Mouse (Mus musculus): Measurements from ENCODE around the gene Gpr179. TPM values are rescaled to one million over a fixed set of nuclear protein-coding genes. Genes with fewer than 3 reads are reported as not detected.

Gene Gpr179
- polyA plus RNA-seq, 1 experiment from 2014 or later, result 0.09 TPM

DNA sequence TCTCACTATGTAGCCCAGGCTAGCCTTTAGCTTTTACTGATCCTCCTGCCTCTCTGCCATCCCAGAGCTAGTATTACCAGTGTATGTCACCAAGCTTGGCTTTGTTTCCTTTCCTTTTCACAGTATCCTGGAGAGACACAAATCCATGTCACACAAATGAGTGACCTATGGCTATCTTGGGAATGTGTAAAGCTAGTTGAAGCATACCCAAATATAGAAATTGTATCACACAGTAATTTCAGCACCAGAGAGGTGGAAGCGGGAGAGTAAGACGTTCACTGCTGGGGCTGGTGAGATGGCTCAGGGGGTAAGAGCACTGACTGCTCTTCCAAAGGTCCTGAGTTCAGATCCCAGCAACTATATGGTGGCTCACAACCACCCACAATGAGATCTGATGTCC lies 51.9 kb downstream of the Gpr179 start:
- 89% methylated on average over 2 of the region's 2 CpGs for WGBS

DNA sequence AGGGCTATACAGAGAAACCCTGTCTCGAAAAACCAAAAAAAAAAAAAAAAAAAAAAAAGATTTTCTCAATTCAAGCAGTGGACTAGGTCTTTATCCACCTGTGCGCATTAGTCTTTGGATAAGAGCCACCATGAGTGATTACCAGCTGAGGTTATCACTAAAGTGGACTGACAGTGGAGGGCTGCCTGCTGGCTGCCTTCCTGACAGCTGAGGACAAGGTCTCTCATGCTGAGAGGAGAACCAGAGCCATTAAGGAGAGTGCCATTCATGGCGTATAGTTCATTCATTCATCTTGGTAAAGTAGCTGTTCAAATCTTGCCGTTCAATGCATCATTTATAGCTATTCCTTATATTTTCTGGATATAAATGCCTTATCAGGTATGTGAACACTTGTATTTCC lies 55.3 kb downstream of the Gpr179 start:
- Histone ChIP-seq H3K4me3 (no peak overlapping the region), H3K27ac (no peak overlapping the region), H3K4me2 (replicated peaks) (no peak overlapping the region), H3K4me1 (no peaks in the 10 kb centered on the region), H3K27me3 (no peaks in the 10 kb centered on the region), H3K36me3 (no peaks in the 10 kb centered on the region), H3K9ac (no peak overlapping the region), H3K9me3 (no peaks in the 10 kb centered on the region)
- ATAC-seq (ENCODE audit: low FRiP score, low read depth), result no peak
- 89% methylated on average over 3 of the region's 4 CpGs for WGBS

More for the DNA sequence above, 51.9 kb downstream of the Gpr179 start:
- H3K27ac ChIP-seq, result no peak overlapping the region
- H3K36me3 ChIP-seq, result no peaks in the 10 kb centered on the region
- no peaks in the 10 kb centered on the region for H3K4me1 ChIP-seq
- H3K4me3 ChIP-seq, result no peak overlapping the region
- H3K9me3 ChIP-seq, result no peaks in the 10 kb centered on the region
- no peak overlapping the region for H3K9ac ChIP-seq
- ATAC-seq (ENCODE audit: low FRiP score, low read depth), result no peak
- H3K27me3 ChIP-seq, result no peaks in the 10 kb centered on the region
- no peak overlapping the region for H3K4me2 ChIP-seq (replicated peaks)

DNA sequence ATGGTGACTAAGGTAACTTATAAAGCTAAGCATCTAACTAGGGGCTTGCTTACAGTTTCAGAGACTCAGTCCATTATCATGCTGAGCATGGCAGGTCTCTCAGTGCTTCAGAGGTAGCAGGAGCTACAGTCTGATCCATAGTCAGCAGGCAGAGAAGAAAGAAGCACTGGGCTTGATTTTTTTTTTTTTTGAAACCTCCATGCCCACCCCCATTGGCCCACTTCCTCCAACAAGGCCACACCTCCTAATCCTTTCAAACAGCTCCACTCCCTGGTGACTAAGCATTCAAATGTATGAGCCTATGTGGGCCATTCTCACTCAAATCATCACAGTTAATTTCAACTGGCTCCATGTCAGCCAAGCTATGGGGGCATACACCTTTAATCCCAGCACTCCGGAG lies 59.1 kb downstream of the Gpr179 start:
- Histone ChIP-seq H3K4me2 (replicated peaks) (no peak overlapping the region), H3K9me3 (no peaks in the 10 kb centered on the region), H3K27me3 (no peaks in the 10 kb centered on the region), H3K4me3 (no peak overlapping the region), H3K4me1 (no peaks in the 10 kb centered on the region), H3K9ac (no peak overlapping the region), H3K27ac (no peak overlapping the region), H3K36me3 (no peaks in the 10 kb centered on the region)
- 93% methylated on average over 1 of the region's 1 CpGs for WGBS
- no peak for ATAC-seq (ENCODE audit: low FRiP score, low read depth)

DNA sequence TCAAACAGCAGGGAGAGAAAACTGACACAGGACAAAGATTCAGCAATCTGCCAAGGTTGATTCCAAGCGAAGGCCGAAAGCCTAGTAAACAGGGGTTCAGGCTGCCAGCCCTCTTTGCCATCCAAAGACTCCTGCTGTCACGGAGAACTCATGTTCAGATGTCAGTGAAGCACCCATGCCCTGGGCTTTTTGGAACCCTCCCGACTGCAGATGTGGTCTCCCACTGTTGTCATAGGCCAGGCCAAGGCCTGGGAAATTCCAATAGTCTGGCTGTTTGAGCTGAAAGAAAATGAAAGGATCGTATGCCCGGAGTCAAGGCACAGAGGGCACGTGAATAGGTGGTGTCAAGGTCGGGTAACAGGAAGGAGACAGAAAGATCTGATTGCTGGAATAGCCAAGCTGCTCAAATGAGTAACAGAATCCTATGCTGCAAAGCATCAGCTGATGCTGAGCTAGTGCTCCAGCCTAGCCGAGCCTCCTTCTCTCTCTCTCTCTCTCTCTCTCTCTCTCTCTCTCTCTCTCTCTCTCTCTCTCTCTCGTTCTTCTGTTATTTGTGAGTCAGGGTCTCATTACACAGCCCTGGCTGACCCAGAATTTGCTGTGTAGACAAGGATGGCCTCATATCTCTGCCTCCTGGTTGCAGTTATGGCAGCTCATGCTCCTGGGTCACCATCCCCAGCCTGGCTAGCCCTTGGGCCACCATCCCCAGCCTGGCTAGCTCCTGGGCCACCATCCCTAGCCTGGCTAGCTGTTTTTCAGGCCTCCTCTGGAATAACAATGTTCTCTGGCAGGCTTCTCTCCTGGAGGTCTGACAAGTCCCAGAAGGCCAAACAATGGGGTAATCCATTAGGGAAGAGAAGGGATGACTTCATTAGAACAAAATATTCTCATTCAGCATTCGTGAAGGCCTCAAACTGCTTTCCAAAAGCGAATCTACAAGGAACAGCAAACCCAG lies 62.3 kb downstream of the Gpr179 start:
- H3K9ac ChIP-seq, result no peak overlapping the region
- no peaks in the 10 kb centered on the region for H3K36me3 ChIP-seq
- WGBS, result 56% methylated on average over 12 of the region's 12 CpGs
- H3K9me3 ChIP-seq, result no peaks in the 10 kb centered on the region
- ATAC-seq (ENCODE audit: low FRiP score, low read depth), result no peak
- H3K27ac ChIP-seq, result no peak overlapping the region
- no peak overlapping the region for H3K4me2 ChIP-seq (replicated peaks)
- H3K4me3 ChIP-seq, result no peak overlapping the region
- no peaks in the 10 kb centered on the region for H3K27me3 ChIP-seq
- H3K4me1 ChIP-seq, result peaks cover 4% of the 10 kb centered on the region; the same call in 1 of the 2 replicates

DNA sequence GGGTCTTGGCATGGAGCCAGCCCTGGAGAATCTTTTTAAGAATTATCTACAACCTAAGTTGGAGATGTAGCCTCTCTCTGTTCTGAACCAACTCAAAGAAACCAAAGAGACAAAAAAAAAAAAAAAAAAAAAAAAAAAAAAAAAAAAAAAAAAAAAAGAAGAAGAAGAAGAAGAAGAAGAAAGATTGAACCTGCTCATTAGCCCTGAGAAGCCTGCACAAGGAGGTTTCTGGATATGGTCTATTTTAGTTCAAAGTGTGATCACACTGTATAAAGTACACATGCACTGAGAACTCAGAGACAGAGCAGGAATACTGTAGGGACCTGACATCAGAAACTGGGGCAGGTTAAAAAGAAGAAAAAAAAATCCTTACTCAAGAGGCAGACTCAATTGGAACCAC lies 64.2 kb downstream of the Gpr179 start:
- H3K4me3 ChIP-seq, result no peak overlapping the region
- H3K9me3 ChIP-seq, result no peaks in the 10 kb centered on the region
- no peaks in the 10 kb centered on the region for H3K36me3 ChIP-seq
- no peak overlapping the region for H3K9ac ChIP-seq
- peaks cover 4% of the 10 kb centered on the region; the same call in 1 of the 2 replicates for H3K4me1 ChIP-seq
- H3K27ac ChIP-seq, result no peak overlapping the region
- H3K27me3 ChIP-seq, result no peaks in the 10 kb centered on the region; the same call in 1 of the 2 replicates
- ATAC-seq (ENCODE audit: low FRiP score, low read depth), result no peak
- no peak overlapping the region for H3K4me2 ChIP-seq (replicated peaks)

DNA sequence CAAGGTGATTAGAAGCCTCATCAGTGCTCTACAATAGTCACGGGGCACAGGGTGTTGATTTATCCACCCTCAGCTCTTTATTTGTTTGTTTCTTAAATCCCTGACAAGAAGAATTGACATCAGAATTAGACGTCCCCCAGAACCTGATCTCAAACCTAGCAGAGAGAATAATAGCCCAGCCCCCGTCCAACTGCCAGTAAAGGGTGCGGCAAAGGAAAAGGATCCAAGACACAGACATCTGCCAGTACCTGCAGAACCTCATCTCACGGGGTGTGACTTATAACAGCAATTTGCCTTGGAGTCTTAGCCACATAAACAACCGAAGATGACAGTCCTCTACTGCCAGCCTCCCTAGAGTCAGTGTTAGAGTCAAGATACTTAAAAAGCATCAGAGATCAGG lies 64.9 kb downstream of the Gpr179 start:
- Histone ChIP-seq H3K4me1 (peaks cover 4% of the 10 kb centered on the region; the same call in 1 of the 2 replicates), H3K27ac (no peak overlapping the region), H3K9ac (no peak overlapping the region), H3K27me3 (no peaks in the 10 kb centered on the region; the same call in 1 of the 2 replicates), H3K4me3 (no peak overlapping the region), H3K4me2 (replicated peaks) (no peak overlapping the region), H3K36me3 (no peaks in the 10 kb centered on the region), H3K9me3 (no peaks in the 10 kb centered on the region)
- ATAC-seq (ENCODE audit: low FRiP score, low read depth), result no peak
- 41% methylated on average over 6 of the region's 6 CpGs for WGBS

DNA sequence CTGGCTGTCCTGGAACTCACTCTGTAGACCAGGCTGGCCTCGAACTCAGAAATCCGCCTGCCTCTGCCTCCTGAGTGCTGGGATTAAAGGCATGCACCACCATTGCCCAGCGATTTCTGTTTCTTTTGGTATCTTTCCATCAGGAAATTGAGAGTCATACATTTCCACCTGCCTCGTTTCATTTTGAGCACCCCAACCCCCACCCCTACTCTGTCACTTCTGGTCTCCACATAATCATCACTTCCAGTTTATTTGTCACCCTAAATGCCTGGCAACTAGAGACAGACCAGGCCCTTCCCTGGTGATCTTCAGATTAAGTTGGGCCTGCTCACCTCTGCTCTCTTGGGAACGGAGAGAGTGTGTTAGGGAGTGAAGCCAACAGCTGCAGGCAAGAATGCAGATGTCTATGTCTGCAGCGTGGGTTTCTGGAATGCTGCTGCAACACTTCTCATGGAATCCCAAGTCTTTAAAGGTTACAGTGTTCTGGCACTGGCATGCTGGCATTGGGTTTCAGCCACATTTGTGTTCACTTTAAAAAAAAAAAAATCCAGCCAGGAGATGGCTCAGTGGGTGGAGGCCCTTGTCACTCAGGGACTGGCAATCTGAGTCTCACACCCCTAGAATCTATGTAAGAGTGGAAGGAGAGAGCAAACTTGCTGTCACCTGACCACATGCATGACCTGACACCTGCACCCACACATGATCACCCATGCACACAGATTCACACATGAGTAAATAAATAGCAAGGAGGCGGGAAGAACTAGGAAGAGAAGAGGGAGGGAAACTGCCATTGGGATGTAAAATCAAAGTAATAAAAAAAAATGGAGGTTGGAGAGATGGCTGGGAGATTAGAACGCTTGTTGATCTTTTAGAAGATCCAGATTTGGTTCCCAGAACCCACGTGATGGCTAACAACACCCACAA lies 65.8 kb downstream of the Gpr179 start:
- Histone ChIP-seq H3K36me3 (no peaks in the 10 kb centered on the region), H3K9me3 (no peaks in the 10 kb centered on the region), H3K9ac (no peak overlapping the region), H3K27ac (no peak overlapping the region), H3K27me3 (no peaks in the 10 kb centered on the region; the same call in 1 of the 2 replicates), H3K4me2 (replicated peaks) (no peak overlapping the region), H3K4me1 (peaks cover 4% of the 10 kb centered on the region; the same call in 1 of the 2 replicates), H3K4me3 (no peak overlapping the region)
- 66% methylated on average over 9 of the region's 9 CpGs for WGBS
- ATAC-seq (ENCODE audit: low FRiP score, low read depth), result no peak

DNA sequence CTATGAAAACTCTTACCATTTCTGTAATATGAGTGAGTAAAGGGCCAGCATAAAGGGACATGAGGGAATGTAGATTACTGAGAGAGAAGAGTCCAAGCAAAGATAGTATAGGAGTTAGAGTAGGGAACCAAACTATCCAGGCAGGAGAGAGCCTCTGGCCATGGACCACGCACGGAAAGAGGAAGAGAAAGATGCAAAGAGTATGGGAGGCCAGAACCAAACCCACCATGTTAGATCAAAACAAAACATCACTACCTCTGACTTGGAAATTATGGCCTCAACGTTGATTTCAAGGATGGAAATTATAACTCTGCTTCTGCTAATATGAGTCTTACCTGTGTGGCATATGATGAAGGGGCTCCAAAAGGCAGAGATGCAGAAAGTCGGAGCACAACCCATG lies 67.0 kb downstream of the Gpr179 start:
- Histone ChIP-seq H3K4me1 (peaks cover 4% of the 10 kb centered on the region; the same call in 1 of the 2 replicates), H3K4me3 (no peak overlapping the region), H3K27me3 (no peaks in the 10 kb centered on the region; the same call in 1 of the 2 replicates), H3K9ac (no peak overlapping the region), H3K4me2 (replicated peaks) (no peak overlapping the region), H3K27ac (no peak overlapping the region), H3K9me3 (no peaks in the 10 kb centered on the region), H3K36me3 (no peaks in the 10 kb centered on the region)
- ATAC-seq (ENCODE audit: low FRiP score, low read depth), result no peak
- 76% methylated on average over 4 of the region's 4 CpGs for WGBS

DNA sequence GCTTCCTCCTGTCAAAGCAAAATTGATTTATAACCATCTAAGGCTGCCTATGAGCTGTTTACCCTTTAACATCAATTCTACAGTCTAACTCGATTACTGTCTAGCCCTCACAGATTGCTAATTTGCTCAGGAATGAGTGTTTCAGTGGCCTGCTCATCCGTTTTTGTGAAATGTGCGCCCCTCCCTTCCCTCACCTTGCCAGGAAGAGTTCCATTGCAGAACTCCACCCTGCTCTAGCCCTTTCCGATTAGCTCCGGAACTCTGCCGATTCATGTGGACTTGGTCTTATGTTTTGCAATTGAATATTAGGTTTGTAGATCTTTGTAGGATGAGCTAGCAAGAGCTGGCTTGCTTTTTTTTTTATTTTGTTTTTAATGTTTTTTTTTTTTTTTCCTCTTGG lies 69.7 kb downstream of the Gpr179 start:
- 85% methylated on average over 6 of the region's 6 CpGs for WGBS

More for the DNA sequence above, 69.7 kb downstream of the Gpr179 start:
- Histone ChIP-seq H3K27ac (no peak overlapping the region), H3K9me3 (no peaks in the 10 kb centered on the region), H3K4me1 (peaks cover 21% of the 10 kb centered on the region), H3K9ac (no peak overlapping the region), H3K4me3 (no peak overlapping the region), H3K36me3 (no peaks in the 10 kb centered on the region), H3K27me3 (no peaks in the 10 kb centered on the region; the same call in 1 of the 2 replicates), H3K4me2 (replicated peaks) (no peak overlapping the region)
- ATAC-seq (ENCODE audit: low FRiP score, low read depth), result no peak

Other genes starting within 250 kb of the Gpr179 start
- 0.09 TPM in 1 of 2 replicates, not detected in the other for gene Tbx21, start 236.7 kb downstream of the Gpr179 start, polyA plus RNA-seq (2015; fragmentation: Nextera tagmentation; extraction: Ambion mirVana)
- gene Tbkbp1, start 200.6 kb downstream of the Gpr179 start, polyA plus RNA-seq (2015; fragmentation: Nextera tagmentation; extraction: Ambion mirVana), result 8.2 and 8.4 TPM in 2 replicates
- gene Kpnb1, start 164.2 kb downstream of the Gpr179 start, polyA plus RNA-seq (2015; fragmentation: Nextera tagmentation; extraction: Ambion mirVana), result 57.3 and 59.2 TPM in 2 replicates
- 90.8 and 96.0 TPM in 2 replicates for gene Npepps, start 71.4 kb downstream of the Gpr179 start, polyA plus RNA-seq (2015; fragmentation: Nextera tagmentation; extraction: Ambion mirVana)
- gene Mrpl45, start 36.4 kb downstream of the Gpr179 start, polyA plus RNA-seq (2015; fragmentation: Nextera tagmentation; extraction: Ambion mirVana), result 42.5 and 45.8 TPM in 2 replicates
- gene Socs7, start 10.5 kb upstream of the Gpr179 start, polyA plus RNA-seq (2015; fragmentation: Nextera tagmentation; extraction: Ambion mirVana), result 4.4 and 4.9 TPM in 2 replicates
- 6.7 and 7.2 TPM in 2 replicates for gene Arhgap23, start 63.5 kb upstream of the Gpr179 start, polyA plus RNA-seq (2015; fragmentation: Nextera tagmentation; extraction: Ambion mirVana)
- 1.1 and 1.5 TPM in 2 replicates for gene 4933428G20Rik, start 148.3 kb upstream of the Gpr179 start, polyA plus RNA-seq (2015; fragmentation: Nextera tagmentation; extraction: Ambion mirVana)
- gene Srcin1, start 224.1 kb upstream of the Gpr179 start, polyA plus RNA-seq (2015; fragmentation: Nextera tagmentation; extraction: Ambion mirVana), result 0.32 and 0.48 TPM in 2 replicates